Mouse (Mus musculus) left cerebral cortex, postnatal 14 days (tissue): ENCODE results near the gene Ilkap. TPM values are rescaled to one million over a fixed set of nuclear protein-coding genes. Genes with fewer than 3 reads are reported as not detected.

Experiments
- DNase-seq, 2 experiments: peaks; one replicate each; pipeline ENCODE4 v3.0.0; 2021 to 2022; ENCODE audit warnings: low spot score in 2 of 2, mixed read lengths in 1 of 2
- intact Hi-C: fragments of 180-260 bp; cut with DNase I; formaldehyde crosslinking; loops from one replicate; pipeline ENCODE4 v1.15.1; 2025
- total RNA-seq, 2 experiments: library from RNA; stranded (reverse); gene quantifications; 2 replicates each; pipeline ENCODE4 v1.2.3; 2021

Ilkap gene
- total RNA-seq, 2 experiments from 2014 or later, result 49.9 to 56.0 TPM

GRCm38 (mm10) chr1:91417991-91418390 lies 19.4 kb upstream of the Ilkap start:
- no peak for DNase-seq

GRCm38 (mm10) chr1:91415311-91415710 lies 16.7 kb upstream of the Ilkap start:
- no peak for DNase-seq
- intact Hi-C loops, result no loop called here

More at GRCm38 (mm10) chr1:91417991-91418390, 19.4 kb upstream of the Ilkap start:
- intact Hi-C loops, result no loop called here

- no peak for DNase-seq
- intact Hi-C loops, result no loop called here
Measured at GRCm38 (mm10) chr1:91414903-91415302, 16.3 kb upstream of the Ilkap start.

GRCm38 (mm10) chr1:91413898-91414594 lies 15.4 kb upstream of the Ilkap start, which contains the start of gene Hes6:
TSS of gene Hes6 (minus strand) at chr1:91414038.
- DNase-seq, result peak; percentile 63 to 82
- intact Hi-C loops, result no loop called here

GRCm38 (mm10) chr1:91413536-91413897 lies 14.9 kb upstream of the Ilkap start:
- no peak for DNase-seq
- intact Hi-C loops, result no loop called here

GRCm38 (mm10) chr1:91413030-91413506 lies 14.5 kb upstream of the Ilkap start:
- intact Hi-C loops, result no loop called here
- peak; percentile 93 to 96 for DNase-seq

- intact Hi-C loops, result no loop called here
- DNase-seq, result peak in 1 of 2 experiments; percentile 21
Measured at GRCm38 (mm10) chr1:91412286-91413029, 13.8 kb upstream of the Ilkap start.

- intact Hi-C loops, result no loop called here
- no peak for DNase-seq
Measured at GRCm38 (mm10) chr1:91411631-91412285, 13.1 kb upstream of the Ilkap start.

- intact Hi-C loops, result no loop called here
- DNase-seq, result no peak
Measured at GRCm38 (mm10) chr1:91407819-91408218, 9.2 kb upstream of the Ilkap start.

GRCm38 (mm10) chr1:91405406-91406169 lies 7.0 kb upstream of the Ilkap start:
- no peak for DNase-seq
- intact Hi-C loops, result no loop called here

GRCm38 (mm10) chr1:91404976-91405375 lies 6.4 kb upstream of the Ilkap start:
- no peak for DNase-seq
- intact Hi-C loops, result no loop called here

- DNase-seq, result no peak
- intact Hi-C loops, result no loop called here
Measured at GRCm38 (mm10) chr1:91397927-91398259, 722 bp downstream of the Ilkap start.

GRCm38 (mm10) chr1:91390369-91390768 lies 8.2 kb downstream of the Ilkap start:
- DNase-seq, result no peak
- intact Hi-C loops, result no loop called here

- intact Hi-C loops, result no loop called here
- no peak for DNase-seq
Measured at GRCm38 (mm10) chr1:91381091-91381471, 17.5 kb downstream of the Ilkap start.

GRCm38 (mm10) chr1:91380453-91381090 lies 18.0 kb downstream of the Ilkap start:
- intact Hi-C loops, result no loop called here
- DNase-seq, result peak; percentile 83 to 84

- no peak for DNase-seq
- intact Hi-C loops, result no loop called here
Measured at GRCm38 (mm10) chr1:91373414-91373835, 25.2 kb downstream of the Ilkap start.

- DNase-seq, result no peak
- intact Hi-C loops, result no loop called here
Measured at GRCm38 (mm10) chr1:91370055-91370454, 28.6 kb downstream of the Ilkap start.

- no peak for DNase-seq
- intact Hi-C loops, result no loop called here
Measured at GRCm38 (mm10) chr1:91369408-91369807, 29.2 kb downstream of the Ilkap start.

- intact Hi-C loops, result no loop called here
- DNase-seq, result no peak
Measured at GRCm38 (mm10) chr1:91367295-91367694, 31.3 kb downstream of the Ilkap start.
